Mouse (Mus musculus): Measurements from ENCODE around the gene Pop4. TPM values are rescaled to one million over a fixed set of nuclear protein-coding genes. Genes with fewer than 3 reads are reported as not detected.

Pop4 gene
- polyA plus RNA-seq, 1 experiment: 0.13 TPM

DNA sequence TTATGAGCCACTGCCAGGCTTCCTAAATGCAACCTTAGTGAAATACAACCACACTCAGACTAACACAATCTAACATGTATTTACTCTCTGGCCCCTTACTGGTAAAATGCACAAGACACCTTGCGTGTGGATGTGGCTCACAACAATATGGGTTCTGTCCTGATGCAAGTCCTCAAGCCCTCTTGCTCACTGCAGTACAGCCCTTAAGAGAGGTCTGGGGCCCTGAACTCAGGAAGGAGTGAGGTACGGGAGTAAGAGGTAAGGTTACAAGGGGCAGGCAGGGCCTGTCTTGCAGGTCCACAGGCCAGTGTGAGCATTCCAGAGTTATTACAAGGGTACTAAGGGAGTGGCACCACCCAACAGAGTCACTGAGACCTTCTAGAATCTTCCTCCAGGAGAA is 45.0 kb downstream of the Pop4 start:
- Histone ChIP-seq H3K4me1 (ENCODE audit: control insufficient read depth) (peaks cover 17% of the 10 kb centered on the region), H3K36me3 (ENCODE audit: control insufficient read depth) (no peaks in the 10 kb centered on the region), H3K27me3 (ENCODE audit: control insufficient read depth) (peaks cover 6% of the 10 kb centered on the region), H3K9me3 (ENCODE audit: control insufficient read depth, low read length) (no peaks in the 10 kb centered on the region), H3K4me3 (replicated peaks) (no peak overlapping the region)
- TF ChIP-seq TAL1 (IDR thresholded peaks at IDR 0.05; ENCODE audit: low read length) (no peak), GATA1 (IDR thresholded peaks at IDR 0.05; ENCODE audit: low read length) (no peak)

DNA sequence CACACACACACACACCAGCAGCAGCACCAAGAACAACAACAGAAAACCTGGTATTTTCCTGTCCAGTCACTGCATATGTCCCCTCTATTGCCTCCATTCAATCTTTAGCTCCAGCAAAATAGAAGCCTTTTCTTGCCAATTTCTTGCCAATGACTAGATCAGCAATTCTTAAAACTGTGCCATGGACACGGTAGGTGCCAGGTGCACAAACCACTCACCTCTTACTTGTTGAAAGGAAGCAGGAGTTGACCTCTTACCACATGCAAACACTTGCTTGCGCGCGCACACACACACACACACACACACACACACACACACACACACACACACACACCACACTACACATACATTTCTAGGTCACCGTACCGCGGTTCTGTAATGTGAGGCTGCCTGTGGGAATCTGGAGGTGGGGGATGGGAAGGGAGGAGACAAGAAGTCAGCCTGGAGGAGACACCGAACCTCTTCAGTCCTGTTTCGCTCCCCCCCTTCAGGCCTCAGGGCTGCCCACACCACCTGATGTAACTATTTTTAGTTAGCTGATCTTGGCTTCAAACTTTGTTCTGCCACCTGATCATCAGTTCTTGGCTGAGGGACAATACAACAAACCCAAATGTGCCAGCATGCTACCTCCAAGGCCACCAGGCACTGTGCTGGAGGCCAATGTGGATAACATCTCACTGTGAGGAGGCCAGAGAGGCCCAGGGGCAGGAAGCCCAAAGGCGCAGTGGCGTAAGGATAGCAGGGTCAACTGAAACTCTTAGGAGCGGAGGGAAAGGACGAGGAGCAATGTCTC is 46.5 kb downstream of the Pop4 start:
- Histone ChIP-seq H3K9me3 (ENCODE audit: control insufficient read depth, low read length) (no peaks in the 10 kb centered on the region), H3K27me3 (ENCODE audit: control insufficient read depth) (peaks cover under 1% of the 10 kb centered on the region), H3K4me3 (replicated peaks) (no peak overlapping the region), H3K36me3 (ENCODE audit: control insufficient read depth) (no peaks in the 10 kb centered on the region), H3K4me1 (ENCODE audit: control insufficient read depth) (peaks cover 17% of the 10 kb centered on the region)
- TF ChIP-seq GATA1 (IDR thresholded peaks at IDR 0.05; ENCODE audit: low read length): no peak
- TF ChIP-seq TAL1 (IDR thresholded peaks at IDR 0.05; ENCODE audit: low read length): no peak

DNA sequence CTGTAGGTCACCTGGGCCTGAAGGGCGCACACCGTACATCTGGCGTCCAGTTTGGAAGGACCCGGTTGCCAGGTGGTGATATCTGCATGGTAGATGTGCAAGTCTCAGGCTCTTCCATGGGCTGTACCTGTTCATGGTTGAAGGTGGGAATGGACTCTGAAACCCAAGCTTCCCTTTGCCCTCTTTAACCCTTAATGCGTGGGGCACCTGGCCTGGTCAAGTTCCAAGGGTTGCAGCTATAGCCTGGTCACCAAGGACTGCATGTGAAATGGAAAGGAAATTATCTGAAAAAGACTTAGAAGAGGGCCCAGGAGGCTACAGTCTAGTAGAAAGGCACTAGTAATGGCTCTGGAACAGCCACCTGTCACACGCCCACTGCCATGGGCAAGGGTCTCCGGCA is 50.4 kb downstream of the Pop4 start:
- Histone ChIP-seq H3K36me3 (ENCODE audit: control insufficient read depth) (no peaks in the 10 kb centered on the region), H3K27me3 (ENCODE audit: control insufficient read depth) (no peaks in the 10 kb centered on the region), H3K9me3 (ENCODE audit: control insufficient read depth, low read length) (no peaks in the 10 kb centered on the region), H3K4me3 (replicated peaks) (no peak overlapping the region), H3K4me1 (ENCODE audit: control insufficient read depth) (peaks cover 2% of the 10 kb centered on the region; the same call in 1 of the 2 replicates)
- TF ChIP-seq TAL1 (IDR thresholded peaks at IDR 0.05; ENCODE audit: low read length) (no peak), GATA1 (IDR thresholded peaks at IDR 0.05; ENCODE audit: low read length) (no peak)

DNA sequence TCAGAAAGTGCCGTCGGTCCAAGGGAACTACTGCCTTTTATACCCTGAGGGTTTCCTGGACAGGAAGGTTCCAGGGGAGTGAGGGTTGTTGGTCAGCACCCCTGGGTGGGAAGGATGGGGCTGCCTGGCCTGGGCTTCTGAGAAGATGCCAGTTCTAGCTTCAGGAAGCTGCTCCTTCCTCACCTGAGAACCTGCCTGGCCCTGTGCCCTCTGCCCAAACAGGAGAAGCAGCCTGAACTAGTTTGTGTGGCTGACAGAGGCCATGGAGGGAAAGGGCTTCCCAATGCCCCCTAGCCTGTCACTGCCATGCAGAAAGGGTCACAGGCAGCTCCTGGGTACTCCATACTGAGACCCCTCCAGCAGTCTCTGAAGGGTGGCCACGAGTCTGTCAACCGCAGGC is 51.7 kb downstream of the Pop4 start:
- Histone ChIP-seq H3K9me3 (ENCODE audit: control insufficient read depth, low read length) (no peaks in the 10 kb centered on the region), H3K36me3 (ENCODE audit: control insufficient read depth) (no peaks in the 10 kb centered on the region), H3K27me3 (ENCODE audit: control insufficient read depth) (no peaks in the 10 kb centered on the region), H3K4me1 (ENCODE audit: control insufficient read depth) (no peaks in the 10 kb centered on the region), H3K4me3 (replicated peaks) (no peak overlapping the region)
- TF ChIP-seq GATA1 (IDR thresholded peaks at IDR 0.05; ENCODE audit: low read length) (no peak), TAL1 (IDR thresholded peaks at IDR 0.05; ENCODE audit: low read length) (no peak)

DNA sequence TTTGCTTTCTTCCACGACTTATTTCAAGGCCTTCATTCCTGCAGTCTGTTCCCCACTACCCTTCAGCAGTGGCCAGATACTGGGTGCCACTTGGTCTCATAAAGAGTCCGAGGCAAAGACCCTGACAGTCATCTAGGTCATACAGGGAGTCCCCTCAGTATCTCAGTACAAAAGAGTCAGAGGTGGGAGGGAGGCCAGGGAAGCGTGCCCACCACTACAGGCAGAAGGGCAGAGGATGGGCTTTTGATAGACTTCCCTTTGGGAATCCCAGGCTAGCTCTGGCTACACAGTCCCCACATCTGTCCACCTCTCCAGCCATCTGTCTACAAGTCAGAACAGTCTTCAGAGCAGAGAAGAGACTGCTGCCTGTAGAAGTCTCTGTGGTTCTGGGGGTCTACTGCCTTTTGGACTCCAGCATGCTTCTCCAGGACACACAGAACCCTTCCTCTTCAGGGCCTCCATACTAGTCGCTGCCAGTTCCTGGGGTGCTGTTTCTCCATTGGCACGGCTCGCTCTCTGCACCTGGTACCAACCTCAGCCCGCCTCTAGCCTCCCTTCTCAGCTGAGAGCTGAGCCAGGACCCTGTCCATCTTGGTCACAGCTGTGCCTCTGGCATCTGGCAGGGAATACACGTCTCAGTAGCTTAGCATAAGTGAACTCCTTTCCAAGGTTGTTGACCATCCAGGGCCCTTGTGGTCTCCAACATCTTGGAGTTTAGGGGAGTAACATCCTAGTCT is 52.4 kb downstream of the Pop4 start:
- H3K27me3 ChIP-seq (ENCODE audit: control insufficient read depth): no peaks in the 10 kb centered on the region
- H3K36me3 ChIP-seq (ENCODE audit: control insufficient read depth): no peaks in the 10 kb centered on the region
- H3K4me1 ChIP-seq (ENCODE audit: control insufficient read depth): no peaks in the 10 kb centered on the region
- TF ChIP-seq GATA1 (IDR thresholded peaks at IDR 0.05; ENCODE audit: low read length) (no peak), TAL1 (IDR thresholded peaks at IDR 0.05; ENCODE audit: low read length) (no peak)
- no peak overlapping the region for H3K4me3 ChIP-seq (replicated peaks)
- no peaks in the 10 kb centered on the region for H3K9me3 ChIP-seq (ENCODE audit: control insufficient read depth, low read length)

DNA sequence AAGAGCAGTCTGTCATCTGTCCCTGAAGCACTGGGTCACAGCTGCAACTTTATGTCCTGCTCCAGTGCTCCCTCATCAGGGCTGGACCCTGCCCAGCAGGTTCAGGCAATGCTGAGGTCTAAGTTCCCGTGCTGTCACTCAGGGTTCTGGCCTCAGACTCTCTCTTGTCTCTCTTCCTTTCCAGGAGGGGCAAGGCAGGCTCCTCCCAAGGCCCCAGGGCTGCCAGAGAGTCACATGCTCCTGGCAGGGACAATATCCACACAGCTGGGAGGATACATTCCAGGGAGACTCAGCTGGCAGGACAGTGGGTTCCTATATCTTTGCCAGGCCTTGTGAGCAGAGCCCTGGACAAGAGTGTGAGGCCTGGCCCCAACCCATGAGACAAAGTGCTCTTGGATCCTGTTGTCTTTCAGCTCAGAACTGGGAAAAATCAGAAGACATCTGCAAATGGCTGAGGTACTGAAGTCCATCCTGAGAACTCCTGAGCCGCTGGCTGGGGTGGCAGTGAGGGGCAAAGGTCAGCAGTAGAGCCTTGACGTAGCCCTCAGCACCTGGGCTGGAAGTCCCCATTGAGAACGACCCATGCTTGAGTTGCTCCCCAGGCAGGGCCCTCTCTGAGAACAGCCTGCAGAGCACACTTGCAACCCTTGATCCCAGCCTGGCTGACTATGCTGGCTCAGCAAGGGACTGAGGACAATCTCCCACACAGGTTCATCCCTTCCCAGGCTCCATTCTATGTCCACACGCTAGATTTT is 53.6 kb downstream of the Pop4 start:
- TF ChIP-seq TAL1 (IDR thresholded peaks at IDR 0.05; ENCODE audit: low read length): no peak
- TF ChIP-seq GATA1 (IDR thresholded peaks at IDR 0.05; ENCODE audit: low read length): no peak
- Histone ChIP-seq H3K27me3 (ENCODE audit: control insufficient read depth) (no peaks in the 10 kb centered on the region), H3K4me1 (ENCODE audit: control insufficient read depth) (no peaks in the 10 kb centered on the region), H3K4me3 (replicated peaks) (no peak overlapping the region), H3K36me3 (ENCODE audit: control insufficient read depth) (no peaks in the 10 kb centered on the region), H3K9me3 (ENCODE audit: control insufficient read depth, low read length) (no peaks in the 10 kb centered on the region)

DNA sequence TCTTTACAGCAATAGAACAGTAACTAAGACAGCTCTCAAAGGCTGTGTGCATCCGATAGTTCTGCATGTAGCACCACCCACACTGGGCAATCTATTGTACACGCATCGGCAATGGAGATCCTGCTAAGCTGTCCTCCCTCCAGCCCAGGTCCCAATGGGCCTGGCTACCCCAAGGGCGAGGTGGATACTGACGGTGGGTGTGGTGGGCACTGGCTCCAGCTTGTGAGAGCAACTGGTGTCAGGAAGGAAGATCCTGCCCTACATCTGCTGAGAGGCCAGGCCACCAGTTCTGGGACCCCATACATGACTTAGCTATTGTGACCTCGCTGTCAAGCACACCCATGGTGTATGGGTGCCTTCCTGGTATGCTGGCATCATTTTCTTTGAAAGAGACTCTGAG is 55.5 kb downstream of the Pop4 start:
- no peaks in the 10 kb centered on the region for H3K27me3 ChIP-seq (ENCODE audit: control insufficient read depth)
- H3K9me3 ChIP-seq (ENCODE audit: control insufficient read depth, low read length): no peaks in the 10 kb centered on the region
- H3K4me3 ChIP-seq (replicated peaks): no peak overlapping the region
- no peak for TF ChIP-seq GATA1 (IDR thresholded peaks at IDR 0.05; ENCODE audit: low read length)
- no peak for TF ChIP-seq TAL1 (IDR thresholded peaks at IDR 0.05; ENCODE audit: low read length)
- peaks cover 2% of the 10 kb centered on the region for H3K4me1 ChIP-seq (ENCODE audit: control insufficient read depth)
- no peaks in the 10 kb centered on the region for H3K36me3 ChIP-seq (ENCODE audit: control insufficient read depth)

DNA sequence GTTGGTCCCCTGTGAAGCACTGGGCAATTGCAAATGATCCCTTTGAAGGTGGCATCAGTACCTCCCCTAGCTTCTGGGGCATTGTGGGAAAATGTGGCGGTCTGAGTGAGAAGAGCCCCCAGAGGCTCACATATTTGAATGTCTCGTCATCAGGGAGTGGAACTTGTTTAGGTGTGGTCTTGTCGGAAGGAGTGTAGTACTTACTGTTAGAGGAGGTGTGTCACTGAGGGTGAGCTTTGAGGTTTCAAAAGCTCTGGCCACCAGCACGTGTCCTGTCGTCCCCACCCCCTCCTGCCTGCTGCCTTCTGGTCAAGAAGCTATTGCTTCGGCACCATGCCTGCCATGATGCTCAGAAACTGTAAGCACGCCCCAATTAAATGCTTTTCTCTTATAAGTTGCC is 55.9 kb downstream of the Pop4 start:
- no peak for TF ChIP-seq TAL1 (IDR thresholded peaks at IDR 0.05; ENCODE audit: low read length)
- TF ChIP-seq GATA1 (IDR thresholded peaks at IDR 0.05; ENCODE audit: low read length): no peak
- H3K27me3 ChIP-seq (ENCODE audit: control insufficient read depth): no peaks in the 10 kb centered on the region
- no peak overlapping the region for H3K4me3 ChIP-seq (replicated peaks)
- H3K4me1 ChIP-seq (ENCODE audit: control insufficient read depth): peaks cover 5% of the 10 kb centered on the region
- H3K9me3 ChIP-seq (ENCODE audit: control insufficient read depth, low read length): no peaks in the 10 kb centered on the region
- H3K36me3 ChIP-seq (ENCODE audit: control insufficient read depth): no peaks in the 10 kb centered on the region
